Mouse (Mus musculus) limb, embryonic 12.5 days (tissue): ENCODE data around the gene Camta2. TPM values are rescaled to one million over a fixed set of nuclear protein-coding genes. Genes with fewer than 3 reads are reported as not detected.
A peak's percentile ranks its signal among the peaks of the same experiment; 100 is the strongest.

Experiments used
- ATAC-seq: fragments of 200-750 bp; cut with Nextera tagmentation; 2 replicates; pipeline ENCODE4 v1.8.0; 2017; ENCODE audit warnings: low read depth, moderate TSS enrichment; ENCODE audit not compliant: insufficient number of reproducible peaks, insufficient read depth, low FRiP score, low TSS enrichment
- H3K27ac ChIP-seq: fragments of 300-500 bp; sonication (generic); 2 replicates; pipeline ENCODE4 v1.5.1; 2016; ENCODE audit warnings: mild to moderate bottlenecking, moderate library complexity
- H3K27me3 ChIP-seq: fragments of 300-500 bp; sonication (generic); 2 replicates; pipeline ENCODE4 v1.6.1; 2016; ENCODE audit warnings: mild to moderate bottlenecking, moderate library complexity
- H3K36me3 ChIP-seq: fragments of 300-500 bp; sonication (generic); 2 replicates; pipeline ENCODE4 v1.6.1; 2016; ENCODE audit warnings: mild to moderate bottlenecking, moderate library complexity
- H3K4me1 ChIP-seq: fragments of 300-500 bp; sonication (generic); replicated peaks from 2 replicates; pipeline ENCODE4 v1.6.1; 2016
- H3K4me2 ChIP-seq: fragments of 300-500 bp; sonication (generic); 2 replicates; pipeline ENCODE4 v1.6.1; 2016; ENCODE audit warnings: mild to moderate bottlenecking, moderate library complexity
- H3K4me3 ChIP-seq: fragments of 300-500 bp; sonication (generic); replicated peaks from 2 replicates; pipeline ENCODE4 v1.5.1; 2016; ENCODE audit warnings: mild to moderate bottlenecking
- H3K9ac ChIP-seq: fragments of 300-500 bp; sonication (generic); replicated peaks from 2 replicates; pipeline ENCODE4 v1.6.1; 2016; ENCODE audit warnings: mild to moderate bottlenecking, moderate library complexity
- H3K9me3 ChIP-seq: fragments of 300-500 bp; sonication (generic); 2 replicates; pipeline ENCODE4 v1.6.1; 2016; ENCODE audit warnings: mild to moderate bottlenecking, moderate library complexity
- WGBS: fragments of 180-500 bp; shearing (Covaris S2); methylation state at CpG from one replicate; pipeline ENCODE4 v1.1.7; 2016; 5-methylcytosine and 5-hydroxymethylcytosine counted together
- polyA plus RNA-seq: library from polyadenylated mRNA; unstranded; fragments of >200 nt; fragmentation: Nextera tagmentation; extraction: Ambion mirVana; gene quantifications from 2 replicates; pipeline ENCODE4 v1.2.1, GENCODE M21; 2016

The Camta2 gene
- 9.9 and 12.8 TPM in 2 replicates for polyA plus RNA-seq

- peak within 1 kb of the TSS; percentile 87 for H3K4me3 ChIP-seq
- peak within 1 kb of the TSS; percentile 84 for H3K27ac ChIP-seq
- under 1% methylated on average over 55 of the region's 55 CpGs for WGBS
- ATAC-seq, result peak; percentile 77
- no peaks in the 10 kb centered on the region for H3K9me3 ChIP-seq
- H3K4me1 ChIP-seq, result peaks cover 19% of the 10 kb centered on the region
- H3K4me2 ChIP-seq, result peak within 1 kb of the TSS; percentile 88
- H3K36me3 ChIP-seq, result peaks cover 28% of the 10 kb centered on the region
- H3K27me3 ChIP-seq, result no peaks in the 10 kb centered on the region
- H3K9ac ChIP-seq, result peak within 1 kb of the TSS; percentile 78
These were observed at the start of gene Camta2 for GRCm38 (mm10) chr11:70687601-70688199. Gene Camta2 (minus strand): TSS chr11:70688105.

- H3K27ac ChIP-seq, result 0 out of 2 replicates have a peak overlapping the region, but pooled peaks have one; percentile 12
- ATAC-seq, result no peak
- peaks cover 13% of the 10 kb centered on the region for H3K36me3 ChIP-seq
- WGBS, result 27% methylated on average over 5 of the region's 5 CpGs
- H3K4me2 ChIP-seq, result no peak overlapping the region
- H3K4me3 ChIP-seq, result no peak overlapping the region
- no peaks in the 10 kb centered on the region for H3K9me3 ChIP-seq
- peaks cover 5% of the 10 kb centered on the region; the same call in 1 of the 2 replicates for H3K4me1 ChIP-seq
- H3K9ac ChIP-seq, result no peak overlapping the region
- H3K27me3 ChIP-seq, result no peaks in the 10 kb centered on the region
These were observed 45.4 kb upstream of the Camta2 start for GRCm38 (mm10) chr11:70733256-70733655.

DNA sequence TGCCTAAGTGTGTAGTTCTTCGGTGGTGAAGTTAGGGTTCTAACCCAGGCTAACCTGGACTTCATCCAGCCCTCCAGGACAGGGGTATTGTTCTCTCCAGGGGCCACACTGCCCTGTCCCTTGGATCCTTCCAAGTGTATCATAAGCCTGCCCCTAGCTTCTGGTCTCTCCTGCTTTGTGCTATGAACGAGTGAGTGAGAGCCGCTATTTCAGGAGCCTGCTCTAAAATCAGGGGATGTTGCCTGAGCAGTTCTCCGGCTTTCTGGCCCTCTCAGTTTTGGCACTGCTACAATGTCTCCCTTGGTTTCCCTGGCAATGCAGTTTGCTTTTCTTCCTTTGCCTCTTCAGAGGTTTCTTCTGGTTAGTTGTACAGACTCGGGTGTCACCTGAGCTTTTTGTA is 43.3 kb upstream of the Camta2 start:
- ATAC-seq, result no peak
- H3K36me3 ChIP-seq, result peaks cover 33% of the 10 kb centered on the region
- no peak overlapping the region for H3K27ac ChIP-seq

GRCm38 (mm10) chr11:70730427-70731038 is 42.6 kb upstream of the Camta2 start:
- H3K9me3 ChIP-seq, result no peaks in the 10 kb centered on the region
- ATAC-seq, result no peak
- no peak overlapping the region for H3K27ac ChIP-seq
- peaks cover 5% of the 10 kb centered on the region; the same call in 1 of the 2 replicates for H3K4me1 ChIP-seq
- 77% methylated on average over 9 of the region's 9 CpGs for WGBS
- H3K9ac ChIP-seq, result no peak overlapping the region
- H3K4me2 ChIP-seq, result no peak overlapping the region
- peaks cover 40% of the 10 kb centered on the region for H3K36me3 ChIP-seq
- H3K27me3 ChIP-seq, result no peaks in the 10 kb centered on the region
- no peak overlapping the region for H3K4me3 ChIP-seq

More for the DNA sequence above, 43.3 kb upstream of the Camta2 start:
- 70% methylated on average over 5 of the region's 5 CpGs for WGBS
- Histone ChIP-seq H3K9me3 (no peaks in the 10 kb centered on the region), H3K4me3 (no peak overlapping the region), H3K9ac (no peak overlapping the region), H3K4me1 (peaks cover 5% of the 10 kb centered on the region; the same call in 1 of the 2 replicates), H3K4me2 (no peak overlapping the region), H3K27me3 (no peaks in the 10 kb centered on the region)

- Histone ChIP-seq H3K4me3 (no peak overlapping the region), H3K9me3 (no peaks in the 10 kb centered on the region), H3K27me3 (no peaks in the 10 kb centered on the region), H3K4me1 (no peaks in the 10 kb centered on the region), H3K27ac (no peak overlapping the region), H3K4me2 (no peak overlapping the region), H3K36me3 (peaks cover 71% of the 10 kb centered on the region), H3K9ac (no peak overlapping the region)
- no peak for ATAC-seq
- 88% methylated on average over 5 of the region's 5 CpGs for WGBS
These were observed 39.5 kb upstream of the Camta2 start for GRCm38 (mm10) chr11:70727385-70727784.

- Histone ChIP-seq H3K4me2 (no peak overlapping the region), H3K36me3 (peaks cover 79% of the 10 kb centered on the region), H3K27ac (no peak overlapping the region), H3K9ac (no peak overlapping the region), H3K27me3 (no peaks in the 10 kb centered on the region), H3K9me3 (no peaks in the 10 kb centered on the region), H3K4me1 (no peaks in the 10 kb centered on the region), H3K4me3 (no peak overlapping the region)
- whole genome bisulfite sequencing, result 93% methylated on average over 2 of the region's 2 CpGs
- no peak for ATAC-seq
These were observed 38.7 kb upstream of the Camta2 start for GRCm38 (mm10) chr11:70726585-70726984.

DNA sequence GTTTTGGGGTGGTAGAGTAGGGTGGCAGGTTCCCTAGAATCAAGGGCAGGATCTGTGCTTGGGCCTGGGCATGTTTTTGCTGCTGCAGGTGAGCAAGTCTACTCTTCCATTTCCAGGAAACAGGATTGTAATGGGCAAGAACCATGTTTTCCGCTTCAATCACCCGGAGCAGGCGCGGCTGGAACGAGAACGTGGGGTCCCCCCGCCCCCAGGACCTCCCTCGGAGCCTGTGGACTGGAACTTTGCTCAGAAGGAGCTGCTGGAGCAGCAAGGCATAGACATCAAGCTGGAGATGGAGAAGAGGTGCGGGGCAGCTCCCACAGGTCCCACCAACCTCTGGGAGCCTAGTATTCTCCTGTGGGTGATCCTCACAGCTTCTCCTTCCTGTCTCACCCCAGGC is 36.8 kb upstream of the Camta2 start:
- 93% methylated on average over 9 of the region's 9 CpGs for WGBS
- no peak overlapping the region for H3K4me2 ChIP-seq
- peaks cover 96% of the 10 kb centered on the region for H3K36me3 ChIP-seq
- H3K9me3 ChIP-seq, result no peaks in the 10 kb centered on the region
- no peak overlapping the region for H3K27ac ChIP-seq
- no peak overlapping the region for H3K9ac ChIP-seq
- no peak for ATAC-seq
- H3K27me3 ChIP-seq, result no peaks in the 10 kb centered on the region
- H3K4me3 ChIP-seq, result no peak overlapping the region
- H3K4me1 ChIP-seq, result no peaks in the 10 kb centered on the region

- WGBS, result 93% methylated on average over 3 of the region's 3 CpGs
- no peak overlapping the region for H3K9ac ChIP-seq
- no peaks in the 10 kb centered on the region for H3K27me3 ChIP-seq
- no peak overlapping the region for H3K4me3 ChIP-seq
- no peak overlapping the region for H3K4me2 ChIP-seq
- H3K36me3 ChIP-seq, result peaks cover 99% of the 10 kb centered on the region
- no peak overlapping the region for H3K27ac ChIP-seq
- ATAC-seq, result no peak
- no peaks in the 10 kb centered on the region for H3K4me1 ChIP-seq
- no peaks in the 10 kb centered on the region for H3K9me3 ChIP-seq
These were observed 33.2 kb upstream of the Camta2 start for GRCm38 (mm10) chr11:70721072-70721471.

DNA sequence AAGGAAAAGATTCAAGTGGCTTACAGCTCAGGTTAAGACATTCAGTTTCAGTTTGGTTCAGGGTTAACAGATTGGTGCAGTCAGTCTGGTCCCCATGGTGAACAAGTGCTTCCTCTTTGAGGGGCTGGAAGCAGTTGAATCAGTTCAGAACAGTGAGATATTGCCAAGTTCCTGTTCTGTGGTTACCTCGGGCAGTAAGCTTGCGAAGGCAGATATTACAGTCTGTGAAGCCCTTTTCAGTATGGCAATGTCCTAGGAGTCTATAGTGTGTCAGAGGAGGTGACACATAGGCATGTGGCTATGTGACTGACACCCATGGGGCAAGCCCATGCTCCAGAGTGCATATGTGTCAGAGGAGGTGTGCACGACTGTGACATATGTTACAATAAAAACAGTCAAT is 32.7 kb upstream of the Camta2 start:
- no peak overlapping the region for H3K4me3 ChIP-seq
- H3K4me1 ChIP-seq, result no peaks in the 10 kb centered on the region
- no peak for ATAC-seq
- peaks cover 98% of the 10 kb centered on the region for H3K36me3 ChIP-seq
- no peak overlapping the region for H3K27ac ChIP-seq
- no peak overlapping the region for H3K9ac ChIP-seq
- WGBS, result 91% methylated on average over 3 of the region's 3 CpGs
- no peak overlapping the region for H3K4me2 ChIP-seq
- no peaks in the 10 kb centered on the region for H3K9me3 ChIP-seq
- H3K27me3 ChIP-seq, result no peaks in the 10 kb centered on the region

DNA sequence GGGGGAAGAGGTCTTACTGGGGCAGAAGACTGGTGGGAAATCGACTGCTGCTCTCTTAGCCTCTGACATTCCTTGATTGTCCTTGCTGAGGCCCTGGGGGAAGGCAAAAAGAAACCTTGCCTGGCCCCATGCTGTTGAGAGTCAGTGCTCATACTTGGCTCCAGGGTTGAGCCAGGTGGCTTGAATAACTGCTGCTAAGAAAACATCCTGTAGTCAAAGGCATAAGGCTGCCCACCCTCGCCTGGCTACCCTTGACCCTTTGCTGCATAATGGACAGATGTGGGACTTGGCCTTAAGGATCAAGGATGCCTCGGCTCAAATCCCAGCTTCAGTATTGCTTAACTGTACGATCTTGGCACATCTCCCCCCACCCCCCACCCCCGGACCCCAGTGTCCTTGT is 30.6 kb upstream of the Camta2 start:
- peaks cover 89% of the 10 kb centered on the region for H3K36me3 ChIP-seq
- no peak for ATAC-seq
- no peak overlapping the region for H3K4me2 ChIP-seq

GRCm38 (mm10) chr11:70715832-70716231 is 27.9 kb upstream of the Camta2 start:
- ATAC-seq, result no peak
- no peaks in the 10 kb centered on the region for H3K4me1 ChIP-seq
- no peaks in the 10 kb centered on the region for H3K9me3 ChIP-seq
- 91% methylated on average over 6 of the region's 6 CpGs for WGBS
- H3K4me3 ChIP-seq, result no peak overlapping the region
- no peak overlapping the region for H3K27ac ChIP-seq
- no peaks in the 10 kb centered on the region for H3K27me3 ChIP-seq
- no peak overlapping the region for H3K4me2 ChIP-seq
- no peak overlapping the region for H3K9ac ChIP-seq
- peaks cover 85% of the 10 kb centered on the region for H3K36me3 ChIP-seq

More for the DNA sequence above, 30.6 kb upstream of the Camta2 start:
- H3K4me1 ChIP-seq, result no peaks in the 10 kb centered on the region
- no peaks in the 10 kb centered on the region for H3K9me3 ChIP-seq
- WGBS, result 85% methylated on average over 5 of the region's 5 CpGs
- H3K27ac ChIP-seq, result no peak overlapping the region
- no peak overlapping the region for H3K9ac ChIP-seq
- no peak overlapping the region for H3K4me3 ChIP-seq
- H3K27me3 ChIP-seq, result no peaks in the 10 kb centered on the region
